Mouse (Mus musculus): Measurements from ENCODE around the gene Ccr1. TPM values are rescaled to one million over a fixed set of nuclear protein-coding genes. Genes with fewer than 3 reads are reported as not detected.
"Not testable (repeated sequence)": the region's sequence is repeated elsewhere in the genome, so short reads cannot be mapped to it uniquely, and the experiment has no call there.

Ccr1 gene
- polyA plus RNA-seq, 2 experiments: 1.4 to 2.0 TPM

- no peak overlapping the region for H3K27ac ChIP-seq
- DNase-seq (ENCODE audit: low read depth in 3 of 3, low spot score in 3 of 3): no peak
- WGBS (ENCODE audit: insufficient replicate concordance): 53% methylated on average over 4 of the region's 4 CpGs
- no peak overlapping the region for H3K4me3 ChIP-seq (ENCODE audit: insufficient read depth in 1 of 2, low read depth in 2 of 2, low read length in 2 of 2)
- H3K27me3 ChIP-seq (ENCODE audit: control insufficient read depth, insufficient read depth, low read length): no peaks in the 10 kb centered on the region
- no peaks in the 10 kb centered on the region for H3K9me3 ChIP-seq (ENCODE audit: control insufficient read depth, low read length)
- no peak overlapping the region for H3K4me2 ChIP-seq (ENCODE audit: low read depth)
- TF ChIP-seq EP300 (IDR thresholded peaks at IDR 0.05; ENCODE audit: low read depth) (no peak), CTCF (IDR thresholded peaks at IDR 0.05; ENCODE audit: low read depth) (no peak)
- peaks cover 30 to 54% of the 10 kb centered on the region in 2 experiments for H3K4me1 ChIP-seq (replicated peaks; ENCODE audit: control insufficient read depth in 2 of 2, insufficient read depth in 2 of 2, low read length in 1 of 2)
- no peak for ATAC-seq (ENCODE audit: insufficient read depth)
- no peaks in the 10 kb centered on the region for H3K36me3 ChIP-seq (replicated peaks; ENCODE audit: control insufficient read depth, insufficient read depth, low read depth)
- H3K9ac ChIP-seq (replicated peaks): no peak overlapping the region
These were observed 38.6 kb downstream of the Ccr1 start for GRCm38 (mm10) chr9:123929936-123930335.

GRCm38 (mm10) chr9:123928759-123929246 lies 39.7 kb downstream of the Ccr1 start:
- ATAC-seq (ENCODE audit: insufficient read depth): no peak
- peak overlapping the region; percentile 49 for H3K27ac ChIP-seq
- DNase-seq (ENCODE audit: low read depth in 3 of 3, low spot score in 3 of 3): peak in 2 of 3 experiments; percentile 49
- TF ChIP-seq CTCF (IDR thresholded peaks at IDR 0.05; ENCODE audit: low read depth) (peak; percentile 70), EP300 (IDR thresholded peaks at IDR 0.05; ENCODE audit: low read depth) (peak; percentile 32; the same call in 1 of the 2 replicates)
- H3K4me1 ChIP-seq (replicated peaks; ENCODE audit: control insufficient read depth in 2 of 2, insufficient read depth in 2 of 2, low read length in 1 of 2): peaks cover 30 to 55% of the 10 kb centered on the region in 2 experiments
- WGBS (ENCODE audit: insufficient replicate concordance): 5% methylated on average over 8 of the region's 8 CpGs
- H3K4me2 ChIP-seq (ENCODE audit: low read depth): peak overlapping the region; percentile 75
- H3K4me3 ChIP-seq (ENCODE audit: insufficient read depth in 1 of 2, low read depth in 2 of 2, low read length in 2 of 2): peak overlapping the region; percentile 37 to 44
- no peaks in the 10 kb centered on the region for H3K27me3 ChIP-seq (ENCODE audit: control insufficient read depth, insufficient read depth, low read length)
- no peaks in the 10 kb centered on the region for H3K36me3 ChIP-seq (replicated peaks; ENCODE audit: control insufficient read depth, insufficient read depth, low read depth)
- no peaks in the 10 kb centered on the region for H3K9me3 ChIP-seq (ENCODE audit: control insufficient read depth, low read length)
- peak overlapping the region; percentile 58 for H3K9ac ChIP-seq (replicated peaks)

- TF ChIP-seq CTCF (IDR thresholded peaks at IDR 0.05; ENCODE audit: low read depth) (no peak), EP300 (IDR thresholded peaks at IDR 0.05; ENCODE audit: low read depth) (no peak)
- WGBS (ENCODE audit: insufficient replicate concordance): 7% methylated on average over 12 of the region's 12 CpGs
- DNase-seq (ENCODE audit: low read depth in 3 of 3, low spot score in 3 of 3) (peak in 2 of 3 experiments; percentile 30 to 31), ATAC-seq (ENCODE audit: insufficient read depth) (no peak)
- Histone ChIP-seq H3K36me3 (replicated peaks; ENCODE audit: control insufficient read depth, insufficient read depth, low read depth) (no peaks in the 10 kb centered on the region), H3K4me3 (ENCODE audit: insufficient read depth in 1 of 2, low read depth in 2 of 2, low read length in 2 of 2) (peak overlapping the region; percentile 37 to 44), H3K27ac (peak overlapping the region; percentile 49), H3K27me3 (ENCODE audit: control insufficient read depth, insufficient read depth, low read length) (no peaks in the 10 kb centered on the region), H3K9me3 (ENCODE audit: control insufficient read depth, low read length) (no peaks in the 10 kb centered on the region), H3K4me1 (replicated peaks; ENCODE audit: control insufficient read depth in 2 of 2, insufficient read depth in 2 of 2, low read length in 1 of 2) (peaks cover 30 to 53% of the 10 kb centered on the region in 2 experiments), H3K4me2 (ENCODE audit: low read depth) (peak overlapping the region; percentile 75), H3K9ac (replicated peaks) (peak overlapping the region; percentile 58)
These were observed 40.3 kb downstream of the Ccr1 start for GRCm38 (mm10) chr9:123928118-123928758.

DNA sequence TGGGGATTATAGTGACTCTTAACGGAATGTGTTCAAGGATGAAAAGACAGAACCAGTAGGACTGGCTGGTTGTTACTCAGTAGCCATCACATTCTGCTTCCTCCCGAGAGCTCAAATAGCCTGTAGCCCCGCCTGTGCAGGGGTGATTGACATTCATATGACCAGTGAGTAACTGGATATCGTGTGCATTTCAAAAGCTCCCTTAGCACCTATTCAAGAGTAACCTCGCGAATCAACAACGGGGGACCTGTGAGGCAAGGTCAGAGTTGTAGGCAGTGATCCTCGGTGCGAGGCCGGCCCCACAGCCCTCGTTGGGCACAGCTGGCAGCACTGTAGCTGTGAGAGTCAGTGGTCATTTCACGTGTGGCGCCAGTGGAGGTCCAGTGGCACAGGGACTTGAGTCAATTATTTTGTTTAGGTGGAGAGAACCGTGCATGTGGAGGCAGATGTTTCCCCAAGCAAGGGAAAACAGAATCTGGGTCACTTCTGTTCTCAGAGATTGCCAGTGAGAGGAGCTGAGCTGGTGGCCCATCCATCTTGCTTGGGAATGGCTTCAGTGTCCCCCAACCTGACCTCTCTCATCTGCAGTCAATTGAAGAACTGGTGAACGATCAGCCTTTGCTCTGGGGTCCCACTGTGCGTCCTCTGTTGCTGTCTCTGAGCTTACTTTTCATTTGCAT lies 41.1 kb downstream of the Ccr1 start:
- no peak overlapping the region for H3K4me3 ChIP-seq (ENCODE audit: insufficient read depth in 1 of 2, low read depth in 2 of 2, low read length in 2 of 2)
- no peaks in the 10 kb centered on the region for H3K36me3 ChIP-seq (replicated peaks; ENCODE audit: control insufficient read depth, insufficient read depth, low read depth)
- H3K27ac ChIP-seq: peak overlapping the region; percentile 10; the same call in 1 of the 2 replicates
- no peak overlapping the region; the same call in 1 of the 2 replicates for H3K9ac ChIP-seq (replicated peaks)
- TF ChIP-seq EP300 (IDR thresholded peaks at IDR 0.05; ENCODE audit: low read depth) (no peak), CTCF (IDR thresholded peaks at IDR 0.05; ENCODE audit: low read depth) (no peak)
- H3K27me3 ChIP-seq (ENCODE audit: control insufficient read depth, insufficient read depth, low read length): no peaks in the 10 kb centered on the region
- peaks cover 30 to 47% of the 10 kb centered on the region in 2 experiments for H3K4me1 ChIP-seq (replicated peaks; ENCODE audit: control insufficient read depth in 2 of 2, insufficient read depth in 2 of 2, low read length in 1 of 2)
- H3K9me3 ChIP-seq (ENCODE audit: control insufficient read depth, low read length): no peaks in the 10 kb centered on the region
- 50% methylated on average over 16 of the region's 16 CpGs for WGBS (ENCODE audit: insufficient replicate concordance)
- ATAC-seq (ENCODE audit: insufficient read depth): no peak
- peak overlapping the region; percentile 75 for H3K4me2 ChIP-seq (ENCODE audit: low read depth)
- peak in 2 of 3 experiments; percentile 23 to 25 for DNase-seq (ENCODE audit: low read depth in 3 of 3, low spot score in 3 of 3)

- H3K4me3 ChIP-seq (ENCODE audit: insufficient read depth in 1 of 2, low read depth in 2 of 2, low read length in 2 of 2); H3K9ac ChIP-seq (replicated peaks); H3K9me3 ChIP-seq (ENCODE audit: control insufficient read depth, low read length); H3K36me3 ChIP-seq (replicated peaks; ENCODE audit: control insufficient read depth, insufficient read depth, low read depth); H3K27me3 ChIP-seq (ENCODE audit: control insufficient read depth, insufficient read depth, low read length); ATAC-seq (ENCODE audit: insufficient read depth); H3K27ac ChIP-seq: not testable (repeated sequence)
- 1% methylated on average over 5 of the region's 5 CpGs for WGBS (ENCODE audit: insufficient replicate concordance)
- peak in 1 of 3 experiments; percentile 83 for DNase-seq (ENCODE audit: low read depth in 3 of 3, low spot score in 3 of 3)
- TF ChIP-seq CTCF (IDR thresholded peaks at IDR 0.05; ENCODE audit: low read depth): peak; percentile 81
- peaks cover 20 to 39% of the 10 kb centered on the region in 2 experiments for H3K4me1 ChIP-seq (replicated peaks; ENCODE audit: control insufficient read depth in 2 of 2, insufficient read depth in 2 of 2, low read length in 1 of 2)
- H3K4me2 ChIP-seq (ENCODE audit: low read depth): peak overlapping the region; percentile 76
These were observed 42.5 kb downstream of the Ccr1 start for GRCm38 (mm10) chr9:123926041-123926440.

All from liver, embryonic 14.5 days (tissue).